Mouse (Mus musculus) small intestine, adult 2 months (tissue): ENCODE data around the gene Clec10a.

Experiments
- CTCF ChIP-seq: fragments of 200-500 bp; IDR thresholded peaks from 2 replicates; pipeline ENCODE4 v1.5.1; 2012; ENCODE audit warnings: low read depth, mild to moderate bottlenecking, control low read depth, inconsistent platforms, low read length, moderate library complexity, mixed read lengths; ENCODE audit not compliant: insufficient replicate concordance, insufficient read length; ENCODE audit errors: extremely low read depth
- POLR2A ChIP-seq: fragments of 200-500 bp; IDR thresholded peaks from 2 replicates; pipeline ENCODE4 v1.6.1; 2012; ENCODE audit warnings: low read depth, mild to moderate bottlenecking, control low read depth, inconsistent platforms, low read length, moderate library complexity

DNA sequence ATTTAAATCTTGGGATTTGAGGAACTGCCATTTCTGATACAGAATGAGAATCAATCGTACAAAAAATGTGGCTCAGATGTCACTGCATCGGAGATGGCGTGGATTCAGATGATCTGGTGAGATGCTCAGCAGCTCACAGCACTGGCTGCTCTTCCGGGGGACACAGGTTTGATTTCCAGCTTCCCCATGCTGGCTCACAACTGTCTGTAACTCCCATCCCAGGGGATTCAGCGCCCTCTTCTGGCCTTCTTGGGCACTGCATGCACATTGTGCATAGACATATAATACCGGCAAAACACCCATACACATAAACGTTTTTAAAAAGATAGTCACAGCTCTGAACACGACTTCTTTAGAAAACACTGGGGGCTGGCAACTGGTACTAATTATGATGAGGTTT is 21.6 kb downstream of the Clec10a start:
- peak; percentile 30; the same call in 1 of the 2 replicates for TF ChIP-seq CTCF
- no peak for TF ChIP-seq POLR2A
